Mouse (Mus musculus) midbrain, embryonic 16.5 days (tissue): ENCODE results near the gene Dcdc2b. TPM values are rescaled to one million over a fixed set of nuclear protein-coding genes. Genes with fewer than 3 reads are reported as not detected.

Source experiments
- ATAC-seq: fragments of 200-750 bp; cut with Nextera tagmentation; 2 replicates; pipeline ENCODE4 v1.8.0; 2017; ENCODE audit warnings: moderate TSS enrichment
- H3K27ac ChIP-seq: fragments of 300-500 bp; sonication (generic); 2 replicates; pipeline ENCODE4 v1.5.1; 2014; ENCODE audit warnings: mild to moderate bottlenecking, low read length, mixed read lengths
- H3K27me3 ChIP-seq: fragments of 300-500 bp; sonication (generic); 2 replicates; pipeline ENCODE4 v1.6.1; 2014; ENCODE audit warnings: low read depth, low read length, mixed read lengths; ENCODE audit not compliant: control insufficient read depth, insufficient read depth
- H3K36me3 ChIP-seq: fragments of 300-500 bp; sonication (generic); 2 replicates; pipeline ENCODE4 v1.6.1; 2014; ENCODE audit warnings: mild to moderate bottlenecking, low read length, moderate library complexity, mixed read lengths; ENCODE audit not compliant: control insufficient read depth, insufficient read depth
- H3K4me1 ChIP-seq: fragments of 300-500 bp; sonication (generic); 2 replicates; pipeline ENCODE4 v1.6.1; 2014; ENCODE audit warnings: mild to moderate bottlenecking, low read length, mixed read lengths; ENCODE audit not compliant: control insufficient read depth, insufficient read depth
- H3K4me2 ChIP-seq: fragments of 300-500 bp; sonication (generic); 2 replicates; pipeline ENCODE4 v1.6.1; 2014; ENCODE audit warnings: mild to moderate bottlenecking, low read length, mixed read lengths
- H3K4me3 ChIP-seq: fragments of 300-500 bp; sonication (generic); 2 replicates; pipeline ENCODE4 v1.5.1; 2014; ENCODE audit warnings: low read depth, mild to moderate bottlenecking, low read length, moderate library complexity, mixed read lengths
- H3K9ac ChIP-seq: fragments of 300-500 bp; sonication (generic); 2 replicates; pipeline ENCODE4 v1.6.1; 2014; ENCODE audit warnings: low read depth, low read length, mixed read lengths
- H3K9me3 ChIP-seq: fragments of 300-500 bp; sonication (generic); replicated peaks from 2 replicates; pipeline ENCODE4 v1.6.1; 2014; ENCODE audit warnings: mild to moderate bottlenecking, low read length, mixed read lengths; ENCODE audit not compliant: control insufficient read depth, poor library complexity, severe bottlenecking
- WGBS: fragments of 180-500 bp; shearing (Covaris S2); extraction: QIAGEN DNeasy Blood & Tissue Kit; methylation state at CpG from one replicate; pipeline ENCODE4 v1.1.7; 2014; 5-methylcytosine and 5-hydroxymethylcytosine counted together
- polyA plus RNA-seq: library from polyadenylated mRNA; unstranded; fragments of >200 nt; fragmentation: Nextera tagmentation; extraction: Ambion mirVana; gene quantifications from 2 replicates; pipeline ENCODE4 v1.2.1, GENCODE M21; 2015

The Dcdc2b gene
- polyA plus RNA-seq, 1 experiment from 2014 or later = 4.1 TPM

- H3K4me2 ChIP-seq = peak overlapping the region; percentile 79
- H3K4me1 ChIP-seq = peaks cover 20% of the 10 kb centered on the region
- H3K9me3 ChIP-seq = no peaks in the 10 kb centered on the region
- H3K4me3 ChIP-seq = peak overlapping the region; percentile 67
- peak overlapping the region; percentile 71 for H3K9ac ChIP-seq
- peaks cover 12% of the 10 kb centered on the region for H3K36me3 ChIP-seq
- ATAC-seq = no peak
- H3K27me3 ChIP-seq = no peaks in the 10 kb centered on the region
- WGBS = 2% methylated on average over 17 of the region's 17 CpGs
- peak overlapping the region; percentile 94 for H3K27ac ChIP-seq
These were observed 26.1 kb upstream of the Dcdc2b start for GRCm38 (mm10) chr4:129640101-129640637.

- Histone ChIP-seq H3K4me3 (no peak overlapping the region; the same call in 1 of the 2 replicates), H3K4me1 (peaks cover 20% of the 10 kb centered on the region), H3K9ac (no peak overlapping the region), H3K36me3 (peaks cover 9% of the 10 kb centered on the region), H3K27me3 (no peaks in the 10 kb centered on the region), H3K27ac (no peak overlapping the region), H3K9me3 (no peaks in the 10 kb centered on the region), H3K4me2 (peak overlapping the region; percentile 79)
- 82% methylated on average over 15 of the region's 15 CpGs for WGBS
- no peak for ATAC-seq
These were observed 25.2 kb upstream of the Dcdc2b start for GRCm38 (mm10) chr4:129639221-129639620.

- Histone ChIP-seq H3K9ac (no peak overlapping the region), H3K4me3 (no peak overlapping the region), H3K9me3 (no peaks in the 10 kb centered on the region), H3K27ac (no peak overlapping the region), H3K4me1 (peaks cover 9% of the 10 kb centered on the region), H3K27me3 (no peaks in the 10 kb centered on the region), H3K36me3 (peaks cover 43% of the 10 kb centered on the region), H3K4me2 (no peak overlapping the region)
- WGBS = 95% methylated on average over 6 of the region's 6 CpGs
- no peak for ATAC-seq
These were observed 19.8 kb upstream of the Dcdc2b start for GRCm38 (mm10) chr4:129633852-129634251.

- no peaks in the 10 kb centered on the region for H3K27me3 ChIP-seq
- H3K4me2 ChIP-seq = no peak overlapping the region
- no peaks in the 10 kb centered on the region for H3K4me1 ChIP-seq
- H3K36me3 ChIP-seq = peaks cover 51% of the 10 kb centered on the region
- no peak for ATAC-seq
- H3K9me3 ChIP-seq = no peaks in the 10 kb centered on the region
- WGBS = 95% methylated on average over 12 of the region's 12 CpGs
- no peak overlapping the region for H3K4me3 ChIP-seq
- no peak overlapping the region for H3K27ac ChIP-seq
- H3K9ac ChIP-seq = no peak overlapping the region
These were observed 17.8 kb upstream of the Dcdc2b start for GRCm38 (mm10) chr4:129631867-129632266.

GRCm38 (mm10) chr4:129630944-129631343 is 16.9 kb upstream of the Dcdc2b start:
- H3K4me2 ChIP-seq = no peak overlapping the region
- H3K27ac ChIP-seq = no peak overlapping the region
- no peak overlapping the region for H3K9ac ChIP-seq
- no peak for ATAC-seq
- H3K9me3 ChIP-seq = no peaks in the 10 kb centered on the region
- no peaks in the 10 kb centered on the region for H3K27me3 ChIP-seq
- H3K4me1 ChIP-seq = no peaks in the 10 kb centered on the region; the same call in 1 of the 2 replicates
- no peak overlapping the region for H3K4me3 ChIP-seq
- 74% methylated on average over 4 of the region's 4 CpGs for WGBS
- H3K36me3 ChIP-seq = peaks cover 58% of the 10 kb centered on the region

- Histone ChIP-seq H3K4me2 (no peak overlapping the region), H3K4me3 (no peak overlapping the region), H3K9me3 (no peaks in the 10 kb centered on the region), H3K27ac (peak overlapping the region; percentile 98), H3K4me1 (peaks cover 34% of the 10 kb centered on the region), H3K9ac (no peak overlapping the region), H3K36me3 (peaks cover 38% of the 10 kb centered on the region), H3K27me3 (no peaks in the 10 kb centered on the region)
- ATAC-seq = no peak
- WGBS = 71% methylated on average over 6 of the region's 6 CpGs
These were observed 12.0 kb upstream of the Dcdc2b start for GRCm38 (mm10) chr4:129626035-129626434.

GRCm38 (mm10) chr4:129625496-129625895 is 11.4 kb upstream of the Dcdc2b start:
- peaks cover 38% of the 10 kb centered on the region for H3K4me1 ChIP-seq
- H3K9me3 ChIP-seq = no peaks in the 10 kb centered on the region
- peak overlapping the region; percentile 99 for H3K4me2 ChIP-seq
- H3K4me3 ChIP-seq = no peak overlapping the region
- ATAC-seq = no peak
- 40% methylated on average over 4 of the region's 4 CpGs for whole genome bisulfite sequencing
- H3K36me3 ChIP-seq = peaks cover 36% of the 10 kb centered on the region
- H3K27ac ChIP-seq = peak overlapping the region; percentile 98
- H3K9ac ChIP-seq = peak overlapping the region; percentile 82
- H3K27me3 ChIP-seq = no peaks in the 10 kb centered on the region

- ATAC-seq = 0 out of 2 replicates have a peak, but pooled peaks have one; percentile 12
- Histone ChIP-seq H3K4me3 (peak overlapping the region; percentile 71), H3K9ac (peak overlapping the region; percentile 82), H3K36me3 (peaks cover 33% of the 10 kb centered on the region), H3K4me1 (peaks cover 38% of the 10 kb centered on the region), H3K27me3 (no peaks in the 10 kb centered on the region), H3K9me3 (no peaks in the 10 kb centered on the region), H3K27ac (peak overlapping the region; percentile 98), H3K4me2 (peak overlapping the region; percentile 99)
- under 1% methylated on average over 6 of the region's 6 CpGs for WGBS
These were observed 10.9 kb upstream of the Dcdc2b start for GRCm38 (mm10) chr4:129625029-129625370.

GRCm38 (mm10) chr4:129624281-129625028 is 10.4 kb upstream of the Dcdc2b start:
- ATAC-seq = peak; percentile 95
- under 1% methylated on average over 18 of the region's 18 CpGs for WGBS
- Histone ChIP-seq H3K9me3 (no peaks in the 10 kb centered on the region), H3K4me3 (peak overlapping the region; percentile 71), H3K9ac (peak overlapping the region; percentile 82), H3K27ac (peak overlapping the region; percentile 98), H3K4me1 (peaks cover 38% of the 10 kb centered on the region), H3K4me2 (peak overlapping the region; percentile 99), H3K36me3 (peaks cover 33% of the 10 kb centered on the region), H3K27me3 (no peaks in the 10 kb centered on the region)
